In the genomic region with DNA sequence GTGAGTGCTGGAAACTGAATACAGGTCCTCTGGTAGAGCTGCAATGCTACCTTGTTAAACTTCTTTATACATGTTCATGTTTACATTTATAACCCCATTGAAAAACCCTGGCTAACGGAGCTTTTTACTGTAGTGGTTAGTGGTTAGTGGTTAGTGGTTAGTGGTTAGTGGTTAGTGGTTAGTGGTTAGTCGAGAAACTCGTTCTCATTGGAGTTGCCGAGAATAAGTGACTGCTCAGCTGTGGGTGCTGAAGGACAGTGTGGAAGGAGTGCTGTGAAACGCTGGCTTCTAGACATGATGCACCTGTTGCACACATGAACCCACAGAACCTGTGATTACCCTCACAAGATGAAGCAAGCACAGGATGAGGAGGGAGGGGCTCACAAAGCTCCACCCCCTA, we compare ENCODE assay signal across 23 mouse cellular contexts. TPM values are rescaled to one million over a fixed set of nuclear protein-coding genes. Genes with fewer than 3 reads are reported as not detected.
"Had no signal": no experiment of that assay in that cellular context is flagged by ENCODE, and none has a peak within 500 bp of the region (broad histone marks: within the 10 kb centered on the region; RNA-seq: fewer than 3 reads in every experiment).

No protein-coding gene starts in this region.

- H3K36me3 ChIP-seq: neural tube, embryonic 15.5 days; stomach, embryonic 15.5 days had no signal

- H3K27me3 ChIP-seq: neural tube, embryonic 15.5 days; stomach, embryonic 15.5 days had no signal

- H3K9me3 ChIP-seq: neural tube, embryonic 15.5 days; stomach, embryonic 15.5 days had no signal

- H3K9ac ChIP-seq: neural tube, embryonic 15.5 days; stomach, embryonic 15.5 days had no signal

- H3K4me3 ChIP-seq: neural tube, embryonic 15.5 days; stomach, embryonic 15.5 days had no signal

- H3K4me1 ChIP-seq: neural tube, embryonic 15.5 days; stomach, embryonic 15.5 days had no signal

- DNase-seq: retina, postnatal 1 day; right cerebral cortex, adult 18-20 months; right cerebral cortex, postnatal 14 days; right cerebral cortex, postnatal 25 days; right cerebral cortex, postnatal 4 days; spleen, adult 18-20 months; thymus, adult 18-20 months; thymus, adult 2 months; thymus, postnatal 14 days; thymus, postnatal 25 days; thymus, postnatal 36 days; thymus, postnatal 4 days had no signal

- H3K4me2 ChIP-seq: neural tube, embryonic 15.5 days; stomach, embryonic 15.5 days had no signal

- H3K27ac ChIP-seq: neural tube, embryonic 15.5 days; stomach, embryonic 15.5 days; stomach, postnatal 0 days had no signal

RNA-seq across cellular contexts. Expression of gene Olfr1336, which starts 8.2 kb away (rescaled TPM):
- total RNA-seq: neutrophil, adult 5-6 weeks had no signal
- polyA plus RNA-seq: small intestine, adult 2 months; spleen, adult 2 months; stomach, embryonic 14.5 days; stomach, embryonic 15.5 days; stomach, embryonic 16.5 days; stomach, postnatal 0 days; thymus, adult 2 months; thymus, postnatal 0 days; urinary bladder, adult 2 months had no signal

RNA-seq across cellular contexts. Expression of gene Olfr1344, which starts 9.3 kb away (rescaled TPM):
- total RNA-seq: neutrophil, adult 5-6 weeks had no signal
- polyA plus RNA-seq: small intestine, adult 2 months; spleen, adult 2 months; stomach, embryonic 14.5 days; stomach, embryonic 15.5 days; stomach, embryonic 16.5 days; stomach, postnatal 0 days; thymus, postnatal 0 days; urinary bladder, adult 2 months had no signal

RNA-seq across cellular contexts. Expression of gene Olfr1346, which starts 19.1 kb away (rescaled TPM):
- total RNA-seq: neutrophil, adult 5-6 weeks had no signal
- polyA plus RNA-seq: neural tube, embryonic 14.5 days; neural tube, embryonic 15.5 days; small intestine, adult 2 months; spleen, adult 2 months; stomach, embryonic 14.5 days; stomach, embryonic 15.5 days; stomach, embryonic 16.5 days; stomach, postnatal 0 days; thymus, adult 2 months; thymus, postnatal 0 days; urinary bladder, adult 2 months had no signal

RNA-seq across cellular contexts. Expression of gene Gm20715, which starts 37.7 kb away (rescaled TPM):
- total RNA-seq: neutrophil, adult 5-6 weeks had no signal
- polyA plus RNA-seq: neural tube, embryonic 14.5 days; neural tube, embryonic 15.5 days; small intestine, adult 2 months; spleen, adult 2 months; stomach, embryonic 14.5 days; stomach, embryonic 15.5 days; stomach, embryonic 16.5 days; stomach, postnatal 0 days; thymus, adult 2 months; thymus, postnatal 0 days; urinary bladder, adult 2 months had no signal

RNA-seq across cellular contexts. Expression of gene Olfr5, which starts 39.0 kb away (rescaled TPM):
- total RNA-seq: neutrophil, adult 5-6 weeks had no signal
- polyA plus RNA-seq: neural tube, embryonic 14.5 days; neural tube, embryonic 15.5 days; small intestine, adult 2 months; spleen, adult 2 months; stomach, embryonic 14.5 days; stomach, embryonic 15.5 days; stomach, embryonic 16.5 days; stomach, postnatal 0 days; thymus, adult 2 months; thymus, postnatal 0 days; urinary bladder, adult 2 months had no signal
